26 mouse cellular contexts compared by ENCODE assay signal in genomic region chr7:143333040-143333439, GRCm38 (mm10).
A peak's percentile ranks its signal among the peaks of the same experiment; 100 is the strongest.
DNase-seq lines count a peak whose midpoint lies in the region; ATAC-seq and TF ChIP-seq lines count a peak whose summit lies in the region.
"Had no signal": no experiment of that assay in that cellular context is flagged by ENCODE, and none has a peak within 500 bp of the region (broad histone marks: within the 10 kb centered on the region; RNA-seq: fewer than 3 reads in every experiment).

No protein-coding gene starts in this region.

- 62% methylated on average over 8 of the region's 8 CpGs for WGBS in heart, embryonic 10.5 days
- WGBS in lung, embryonic 14.5 days, result 20% methylated on average over 8 of the region's 8 CpGs

- H3K27me3 ChIP-seq in heart, embryonic 10.5 days (ENCODE audit: insufficient read depth, poor library complexity, severe bottlenecking), result peaks cover 5% of the 10 kb centered on the region; the same call in 1 of the 2 replicates
- no peaks in the 10 kb centered on the region for H3K27me3 ChIP-seq in lung, embryonic 14.5 days (ENCODE audit: insufficient read depth, low read length)
- no peaks in the 10 kb centered on the region for H3K27me3 ChIP-seq in testis, adult 2 months (ENCODE audit: control insufficient read depth, insufficient read depth, low read length)
- H3K27me3 ChIP-seq: heart, embryonic 15.5 days; liver, embryonic 15.5 days; midbrain, embryonic 12.5 days had no signal

- H3K4me3 ChIP-seq in heart, embryonic 10.5 days, result no peak overlapping the region
- H3K4me3 ChIP-seq in lung, embryonic 14.5 days (ENCODE audit: low read depth, low read length), result no peak overlapping the region
- H3K4me3 ChIP-seq in testis, adult 2 months (ENCODE audit: control insufficient read depth, low read depth, low read length), result peak overlapping the region; percentile 60; the same call in 1 of the 2 replicates
- H3K4me3 ChIP-seq: forebrain, embryonic 10.5 days; heart, adult 2 months; heart, embryonic 15.5 days; left cerebral cortex, adult 2 months; liver, embryonic 15.5 days; midbrain, embryonic 12.5 days had no signal

- H3K9ac ChIP-seq in lung, embryonic 14.5 days, result no peak overlapping the region
- H3K9ac ChIP-seq: heart, embryonic 15.5 days; liver, embryonic 15.5 days; midbrain, embryonic 12.5 days had no signal

- no peak for DNase-seq in heart, embryonic 10.5 days (ENCODE audit: low spot score)
- DNase-seq in heart, adult 11 months, result no peak
- peak; percentile 57 for DNase-seq in lung, embryonic 14.5 days
- DNase-seq in lung, postnatal 10 days, result no peak
- no peak for DNase-seq in testis, postnatal 10 days (ENCODE audit: low spot score)
- DNase-seq in embryo, embryonic 10.5 days (ENCODE audit: low spot score), result no peak
- DNase-seq: adrenal gland, adult 8-10 months; cerebellum, adult 8-10 months; cerebellum, postnatal 36 days; gastrocnemius, postnatal 14 days; heart, adult 2 months; heart, postnatal 4 days; kidney, postnatal 10 days; liver; thymus, postnatal 36 days had no signal

- no peak overlapping the region for H3K4me2 ChIP-seq in lung, embryonic 14.5 days
- H3K4me2 ChIP-seq: heart, embryonic 15.5 days; liver, embryonic 15.5 days; midbrain, embryonic 12.5 days had no signal

- H3K4me1 ChIP-seq in heart, embryonic 10.5 days, result peaks cover 13% of the 10 kb centered on the region
- peaks cover 18% of the 10 kb centered on the region for H3K4me1 ChIP-seq in lung, embryonic 14.5 days (ENCODE audit: insufficient read depth)
- H3K4me1 ChIP-seq in testis, adult 2 months (ENCODE audit: control insufficient read depth, insufficient read depth, low read length), result no peaks in the 10 kb centered on the region; the same call in 1 of the 2 replicates

- H3K9me3 ChIP-seq in heart, embryonic 10.5 days, result no peaks in the 10 kb centered on the region
- H3K9me3 ChIP-seq in lung, embryonic 14.5 days (ENCODE audit: low read depth, low read length), result no peaks in the 10 kb centered on the region; the same call in 1 of the 2 replicates
- H3K9me3 ChIP-seq: heart, embryonic 15.5 days; liver, embryonic 15.5 days; midbrain, embryonic 12.5 days had no signal

- no peaks in the 10 kb centered on the region for H3K36me3 ChIP-seq in heart, embryonic 10.5 days
- H3K36me3 ChIP-seq in lung, embryonic 14.5 days (ENCODE audit: insufficient read depth), result no peaks in the 10 kb centered on the region
- no peaks in the 10 kb centered on the region for H3K36me3 ChIP-seq in testis, adult 2 months (ENCODE audit: control insufficient read depth, insufficient read depth, low read length)
- H3K36me3 ChIP-seq: forebrain, embryonic 10.5 days; heart, embryonic 15.5 days; liver, embryonic 15.5 days; midbrain, embryonic 12.5 days had no signal

- TF ChIP-seq POLR2A in testis, adult 2 months (IDR thresholded peaks at IDR 0.05; ENCODE audit: control insufficient read depth, low read depth, low read length), result no peak

- H3K27ac ChIP-seq in heart, embryonic 10.5 days, result peak overlapping the region; percentile 73
- H3K27ac ChIP-seq in lung, embryonic 14.5 days (ENCODE audit: low read depth), result peak overlapping the region; percentile 74
- H3K27ac ChIP-seq in testis, adult 2 months (ENCODE audit: control insufficient read depth, insufficient read depth, low read depth, low read length), result no peak overlapping the region
- H3K27ac ChIP-seq: forebrain, embryonic 10.5 days; heart, adult 2 months; heart, embryonic 15.5 days; left cerebral cortex, adult 2 months; liver, embryonic 15.5 days; midbrain, embryonic 12.5 days had no signal

- no peak for TF ChIP-seq CTCF in lung, embryonic 14.5 days (IDR thresholded peaks at IDR 0.05; ENCODE audit: low read depth)
- TF ChIP-seq CTCF in testis, adult 2 months (IDR thresholded peaks at IDR 0.05; ENCODE audit: control insufficient read depth, insufficient read depth, insufficient replicate concordance, low read depth, low read length), result no peak

- peak; percentile 70 for ATAC-seq in lung, embryonic 14.5 days (ENCODE audit: insufficient read depth)
- no peak for ATAC-seq in granulocyte monocyte progenitor cell, adult 5-6 weeks (replicated peaks; ENCODE audit: poor library complexity, severe bottlenecking)
- ATAC-seq: activated CD4-positive, CD25-positive, alpha-beta regulatory T cell, adult 4 months; forebrain, embryonic 16.5 days; hindbrain, embryonic 16.5 days; intestine, embryonic 16.5 days had no signal
